Mouse (Mus musculus) left cerebral cortex, adult 2 months (tissue): ENCODE measurements at regions not wholly inside any gene's neighbourhood (a gene's known extent, or its start where the extent isn't known, plus 50 kb on each side); places are given as distances from the start of the nearest gene placed in this dataset.
A peak's percentile ranks its signal among the peaks of the same experiment; 100 is the strongest.

Source experiments
- DNase-seq, 2 experiments: peaks; one replicate each; pipeline ENCODE4 v3.0.0; 2021 to 2022; ENCODE audit warnings: low spot score in 2 of 2, mixed read lengths in 1 of 2; ENCODE audit errors: extremely low spot score in 1 of 2
- H3K27ac ChIP-seq: fragments of 200-600 bp; 2 replicates; pipeline ENCODE4 v1.8.1; 2022
- H3K4me3 ChIP-seq: fragments of 200-600 bp; 2 replicates; pipeline ENCODE4 v1.8.1; 2022
- CTCF ChIP-seq: fragments of 200-600 bp; IDR thresholded peaks from 2 replicates; pipeline ENCODE4 v1.8.1; 2022; ENCODE audit warnings: antibody characterized with exemption, mild to moderate bottlenecking, moderate library complexity
- intact Hi-C: fragments of 180-260 bp; cut with DNase I; formaldehyde crosslinking; loops from one replicate; pipeline ENCODE4 v1.15.1; 2025

- no peak overlapping the region for H3K4me3 ChIP-seq
- TF ChIP-seq CTCF: no peak
- no peak overlapping the region for H3K27ac ChIP-seq
- intact Hi-C loops: no loop called here
- peak; percentile 13 for DNase-seq
These were observed 291.5 kb downstream of the Rnf144b start for GRCm38 (mm10) chr13:47413940-47414339.

- no peak for TF ChIP-seq CTCF
- intact Hi-C loops: no loop called here
- no peak for DNase-seq
- Histone ChIP-seq H3K27ac (no peak overlapping the region), H3K4me3 (no peak overlapping the region)
These were observed 307.5 kb downstream of the Rnf144b start for GRCm38 (mm10) chr13:47429856-47430365.

GRCm38 (mm10) chr13:47430409-47430808, 308.0 kb downstream of the Rnf144b start:
- Histone ChIP-seq H3K4me3 (no peak overlapping the region), H3K27ac (no peak overlapping the region)
- intact Hi-C loops: no loop called here
- no peak for DNase-seq
- TF ChIP-seq CTCF: no peak

- intact Hi-C loops: no loop called here
- Histone ChIP-seq H3K27ac (no peak overlapping the region), H3K4me3 (no peak overlapping the region)
- TF ChIP-seq CTCF: no peak
- no peak for DNase-seq
These were observed 313.2 kb downstream of the Rnf144b start for GRCm38 (mm10) chr13:47435631-47436030.

- Histone ChIP-seq H3K27ac (no peak overlapping the region), H3K4me3 (no peak overlapping the region)
- no peak for TF ChIP-seq CTCF
- no peak for DNase-seq
- intact Hi-C loops: no loop called here
These were observed 322.4 kb downstream of the Rnf144b start for GRCm38 (mm10) chr13:47444876-47445275.

GRCm38 (mm10) chr13:47452186-47452760, 329.8 kb downstream of the Rnf144b start:
- no peak for TF ChIP-seq CTCF
- intact Hi-C loops: no loop called here
- DNase-seq: no peak
- Histone ChIP-seq H3K4me3 (no peak overlapping the region), H3K27ac (no peak overlapping the region)

- DNase-seq: no peak
- Histone ChIP-seq H3K4me3 (no peak overlapping the region), H3K27ac (no peak overlapping the region)
- intact Hi-C loops: no loop called here
- no peak for TF ChIP-seq CTCF
These were observed 339.7 kb downstream of the Rnf144b start for GRCm38 (mm10) chr13:47462148-47462547.

GRCm38 (mm10) chr13:47471543-47472213, 349.2 kb downstream of the Rnf144b start:
- no peak for DNase-seq
- H3K4me3 ChIP-seq: no peak overlapping the region
- intact Hi-C loops: no loop called here
- no peak overlapping the region for H3K27ac ChIP-seq
- no peak for TF ChIP-seq CTCF

- intact Hi-C loops: no loop called here
- DNase-seq: no peak
These were observed 357.7 kb downstream of the Rnf144b start for GRCm38 (mm10) chr13:47480159-47480558.

GRCm38 (mm10) chr13:47484819-47485218, 362.4 kb downstream of the Rnf144b start:
- no peak for TF ChIP-seq CTCF
- H3K27ac ChIP-seq: no peak overlapping the region
- no peak for DNase-seq
- intact Hi-C loops: no loop called here
- H3K4me3 ChIP-seq: no peak overlapping the region

More at GRCm38 (mm10) chr13:47480159-47480558, 357.7 kb downstream of the Rnf144b start:
- TF ChIP-seq CTCF: no peak
- H3K27ac ChIP-seq: no peak overlapping the region
- H3K4me3 ChIP-seq: no peak overlapping the region

GRCm38 (mm10) chr13:47486111-47486510, 363.7 kb downstream of the Rnf144b start:
- H3K4me3 ChIP-seq: no peak overlapping the region
- intact Hi-C loops: no loop called here
- DNase-seq: no peak
- no peak overlapping the region for H3K27ac ChIP-seq
- no peak for TF ChIP-seq CTCF

- H3K27ac ChIP-seq: no peak overlapping the region
- intact Hi-C loops: no loop called here
- DNase-seq: no peak
- TF ChIP-seq CTCF: no peak
- H3K4me3 ChIP-seq: no peak overlapping the region
These were observed 364.2 kb downstream of the Rnf144b start for GRCm38 (mm10) chr13:47486658-47487057.
